Mouse (Mus musculus) left cerebral cortex, adult 18-20 months (tissue): ENCODE measurements around the gene Rsrp1. TPM values are rescaled to one million over a fixed set of nuclear protein-coding genes. Genes with fewer than 3 reads are reported as not detected.

Source experiments
- DNase-seq, 2 experiments: peaks; one replicate each; pipeline ENCODE4 v3.0.0; 2021 to 2022; ENCODE audit warnings: low spot score in 2 of 2, mixed read lengths in 1 of 2
- total RNA-seq, 2 experiments: library from RNA; stranded (reverse); gene quantifications; 2 replicates each; pipeline ENCODE4 v1.2.3; 2021

Rsrp1 gene
- total RNA-seq, 2 experiments from 2014 or later, result 248 to 297 TPM

DNA sequence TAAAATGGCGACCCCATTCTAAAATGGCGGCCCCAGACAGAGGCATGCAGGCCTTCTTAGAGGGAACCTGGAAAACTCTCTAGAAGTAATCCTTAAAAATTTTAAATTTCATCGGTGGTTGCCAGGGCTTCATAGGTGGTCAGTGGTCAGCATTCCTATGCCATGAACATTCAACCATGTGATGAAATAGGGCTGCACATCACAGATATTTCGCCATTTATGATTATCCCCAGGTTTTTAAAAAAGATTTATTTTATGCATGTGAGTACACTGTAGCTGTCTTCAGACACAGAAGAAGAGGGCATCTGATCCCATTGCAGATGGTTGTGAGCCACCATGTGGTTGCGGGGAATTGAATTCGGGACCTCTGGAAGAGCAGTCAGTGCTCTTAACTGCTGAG, 2.8 kb upstream of the Rsrp1 start:
- DNase-seq, result no peak

DNA sequence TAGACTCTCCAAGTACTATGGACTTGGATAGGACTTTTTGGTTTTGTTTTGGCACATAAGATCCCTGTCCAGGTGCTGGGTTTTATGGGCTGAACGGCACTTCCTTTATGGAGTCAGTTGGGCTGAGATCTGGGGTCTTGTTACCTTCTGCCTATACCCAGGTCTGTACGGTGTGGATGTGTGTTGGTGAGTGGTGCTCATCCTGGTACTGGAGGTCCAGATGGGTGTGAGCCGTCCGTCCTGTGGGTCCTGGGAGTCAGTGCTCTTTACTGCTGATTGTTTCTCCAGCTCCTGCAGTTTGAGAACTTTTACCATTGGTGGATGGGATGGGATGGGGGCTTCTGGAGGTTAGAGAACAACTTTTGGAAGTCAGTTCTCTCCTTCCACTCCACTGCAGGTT, 1.7 kb upstream of the Rsrp1 start:
- DNase-seq, result no peak

DNA sequence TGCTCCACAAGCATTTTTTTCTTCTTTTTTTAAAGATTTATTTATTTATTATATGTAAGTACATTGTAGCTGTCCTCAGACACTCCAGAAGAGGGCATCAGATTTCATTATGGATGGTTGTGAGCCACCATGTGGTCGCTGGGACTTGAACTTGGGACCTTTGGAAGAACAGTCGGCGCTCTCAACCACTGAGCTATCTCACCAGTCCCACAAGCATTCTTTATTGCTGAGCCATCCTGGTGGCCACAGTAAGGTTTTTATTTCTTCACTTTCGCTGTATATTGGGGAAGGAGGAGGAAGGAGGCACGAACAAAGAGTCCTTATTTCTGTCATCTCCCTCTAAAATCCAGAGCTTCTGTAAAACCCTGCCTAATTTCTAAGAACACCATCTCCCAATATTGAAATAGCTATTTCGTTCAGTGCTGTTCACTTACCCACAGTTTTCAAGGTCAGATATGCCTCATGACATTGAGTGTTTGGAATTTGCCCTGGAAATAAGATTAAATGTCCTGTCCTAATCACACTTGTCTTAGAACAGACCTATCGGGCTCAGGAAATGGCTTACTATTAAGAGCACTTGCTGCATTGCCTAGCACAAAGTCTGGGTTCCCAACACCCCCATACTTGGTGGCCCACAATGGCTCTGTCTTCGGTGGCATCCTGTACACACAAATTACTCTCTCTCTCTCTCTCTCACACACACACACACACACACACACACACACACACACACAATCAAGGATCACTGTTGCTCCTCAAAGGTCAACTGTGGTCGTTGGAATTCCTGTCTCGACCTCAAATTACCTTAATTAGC, 1.1 kb upstream of the Rsrp1 start:
- no peak for DNase-seq

DNA sequence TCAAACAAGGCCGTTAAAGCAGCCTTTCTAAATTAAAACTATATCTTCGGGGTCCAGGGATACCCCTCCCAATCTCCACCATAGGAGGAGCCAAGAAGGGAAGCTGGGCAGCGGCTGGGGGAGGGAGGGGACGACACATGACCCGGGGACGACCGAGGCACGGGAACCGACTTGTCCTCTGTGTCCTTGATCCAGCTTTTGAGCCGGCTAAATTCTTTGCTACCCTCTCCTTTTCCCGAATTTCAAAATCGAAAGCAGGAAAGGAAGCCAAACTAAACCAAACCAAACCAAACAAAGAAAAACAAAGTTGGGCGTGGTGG, 507 bp upstream of the Rsrp1 start:
- peak; percentile 44 to 46 for DNase-seq

DNA sequence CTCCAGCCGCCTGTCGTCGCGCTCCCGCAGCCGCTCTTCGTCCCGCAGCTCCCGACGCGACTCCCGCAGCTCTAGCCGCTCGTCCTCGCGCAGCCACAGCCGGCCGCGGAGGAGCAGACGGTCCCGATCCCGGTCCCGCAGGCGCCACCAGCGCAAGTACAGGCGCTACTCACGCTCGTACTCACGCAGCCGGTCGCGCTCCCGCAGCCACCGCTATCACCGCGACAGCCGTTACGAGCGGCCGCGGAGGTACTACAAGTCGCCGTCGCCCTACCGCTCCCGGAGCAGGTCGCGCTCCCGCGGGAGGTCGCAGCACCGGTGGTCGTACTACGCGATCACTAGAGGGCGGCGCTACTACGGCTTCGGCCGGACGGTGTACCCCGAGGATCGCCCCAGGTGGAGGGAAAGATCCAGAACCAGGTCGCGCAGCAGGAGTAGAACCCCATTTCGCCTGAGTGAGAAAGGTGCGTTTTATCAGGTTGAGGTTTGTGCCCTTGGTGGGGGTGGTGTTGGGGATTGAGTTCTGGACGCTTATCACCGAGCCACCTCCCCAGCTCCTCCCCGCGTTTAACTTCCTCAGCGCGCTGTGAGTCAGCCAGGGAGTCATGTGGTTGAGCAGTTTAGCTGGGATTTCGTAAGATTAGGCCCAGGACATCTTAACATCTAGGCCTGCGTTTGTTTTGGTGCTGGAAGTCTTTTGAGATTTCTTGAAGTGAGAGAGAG, 788 bp downstream of the Rsrp1 start:
- no peak for DNase-seq

DNA sequence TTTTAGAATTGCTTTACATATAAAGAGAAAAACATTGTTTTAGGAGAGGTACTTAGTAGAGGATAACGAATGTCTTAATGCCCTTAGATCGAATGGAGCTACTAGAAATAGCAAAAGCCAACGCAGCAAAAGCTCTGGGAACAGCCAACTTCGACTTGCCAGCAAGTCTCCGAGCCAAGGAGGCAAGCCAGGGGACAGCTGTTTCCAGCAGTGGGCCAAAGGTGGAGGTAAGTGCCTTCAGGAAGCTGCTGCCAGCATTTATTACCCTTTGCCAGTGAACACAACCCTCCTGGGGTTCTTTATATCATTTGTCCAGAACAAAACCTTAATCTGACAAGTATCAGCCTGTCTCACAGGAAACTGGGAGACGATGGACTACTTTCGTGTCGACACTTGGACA, 1.8 kb downstream of the Rsrp1 start:
- DNase-seq, result no peak

DNA sequence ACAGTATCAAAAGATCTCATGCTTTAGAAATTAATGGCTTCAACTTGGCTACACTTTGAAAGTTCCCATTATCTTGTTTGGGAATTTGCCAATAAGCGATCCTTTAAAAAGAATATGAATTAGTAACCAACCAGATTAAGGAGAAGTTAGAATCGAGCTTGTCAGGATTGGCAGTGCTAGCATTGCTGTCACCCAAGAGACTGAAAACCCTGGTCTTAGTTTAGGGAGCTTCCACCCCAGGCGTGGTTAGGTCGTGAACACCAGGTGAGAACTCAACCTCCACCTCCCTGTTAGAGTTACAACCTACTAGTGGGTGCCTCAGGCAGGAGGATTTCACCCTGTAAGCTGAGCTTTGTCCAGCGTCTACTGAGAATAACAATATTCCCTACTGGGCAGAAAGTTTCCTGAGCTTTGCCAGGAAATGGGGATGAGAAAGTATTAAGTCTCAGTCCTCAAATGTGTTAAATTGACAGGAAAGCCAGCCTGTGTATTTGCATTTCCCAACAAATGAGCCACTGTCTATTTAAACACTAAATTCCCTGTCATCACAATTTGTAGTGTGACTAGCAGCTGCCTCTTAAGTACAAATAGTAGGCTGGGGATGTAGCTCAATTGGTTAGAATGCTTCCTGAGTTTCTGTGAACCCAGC, 4.5 kb downstream of the Rsrp1 start:
- no peak for DNase-seq

DNA sequence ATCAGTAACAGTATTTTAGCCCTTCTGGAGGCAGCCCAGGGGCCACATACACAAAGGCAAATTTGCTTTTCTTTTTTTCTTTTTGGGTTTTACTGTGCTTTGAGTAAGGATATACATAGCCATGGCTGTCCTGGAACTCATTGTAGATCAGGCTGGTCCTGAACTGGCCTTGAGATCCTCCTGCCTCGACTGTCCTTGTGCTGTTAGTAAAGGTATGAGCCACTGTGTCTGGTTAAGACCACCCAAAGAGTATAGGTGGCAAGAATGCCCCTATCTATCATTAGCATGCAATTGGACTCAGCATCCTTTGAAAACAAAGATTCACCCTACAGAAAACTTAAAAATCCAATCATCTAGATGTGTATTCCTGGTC, 5.1 kb downstream of the Rsrp1 start:
- DNase-seq, result no peak

DNA sequence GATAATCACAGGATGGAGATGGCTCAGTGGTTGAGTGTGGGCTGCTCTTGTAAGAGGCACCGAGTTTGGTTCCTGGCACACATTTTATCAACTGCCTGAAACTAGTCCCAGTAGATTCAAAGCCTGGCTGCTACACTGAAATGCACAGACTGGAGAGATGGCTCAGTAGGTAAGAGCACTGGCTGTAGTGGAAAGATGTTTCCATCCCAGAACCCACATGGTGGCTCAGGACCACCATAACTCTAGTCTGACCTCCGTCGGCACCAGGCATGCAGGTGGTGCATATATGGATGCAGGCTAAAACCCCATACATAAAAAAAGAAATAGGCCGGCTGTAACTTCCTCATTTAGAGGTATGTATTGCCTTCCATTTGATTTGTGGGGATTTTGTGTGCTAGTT, 6.1 kb downstream of the Rsrp1 start:
- DNase-seq, result no peak

DNA sequence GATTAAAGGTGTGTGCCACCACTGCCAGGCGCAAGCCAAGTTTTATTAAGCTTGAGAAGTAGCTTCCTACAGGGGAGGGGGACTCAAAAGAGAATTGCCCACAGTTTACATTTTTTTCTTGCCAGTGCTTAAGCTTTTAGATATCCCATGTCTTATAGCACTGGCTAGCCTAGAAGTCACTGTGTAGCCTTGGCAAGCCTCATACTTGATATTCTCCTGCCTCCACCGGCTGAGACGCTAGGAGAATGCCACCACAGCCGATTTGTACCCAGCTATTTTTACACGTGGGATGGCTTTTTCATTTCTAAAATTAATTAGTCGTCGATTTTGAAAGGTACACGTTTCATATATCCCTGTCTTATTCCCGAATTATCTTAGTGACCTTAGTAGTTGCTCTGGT, 6.8 kb downstream of the Rsrp1 start:
- DNase-seq, result no peak

DNA sequence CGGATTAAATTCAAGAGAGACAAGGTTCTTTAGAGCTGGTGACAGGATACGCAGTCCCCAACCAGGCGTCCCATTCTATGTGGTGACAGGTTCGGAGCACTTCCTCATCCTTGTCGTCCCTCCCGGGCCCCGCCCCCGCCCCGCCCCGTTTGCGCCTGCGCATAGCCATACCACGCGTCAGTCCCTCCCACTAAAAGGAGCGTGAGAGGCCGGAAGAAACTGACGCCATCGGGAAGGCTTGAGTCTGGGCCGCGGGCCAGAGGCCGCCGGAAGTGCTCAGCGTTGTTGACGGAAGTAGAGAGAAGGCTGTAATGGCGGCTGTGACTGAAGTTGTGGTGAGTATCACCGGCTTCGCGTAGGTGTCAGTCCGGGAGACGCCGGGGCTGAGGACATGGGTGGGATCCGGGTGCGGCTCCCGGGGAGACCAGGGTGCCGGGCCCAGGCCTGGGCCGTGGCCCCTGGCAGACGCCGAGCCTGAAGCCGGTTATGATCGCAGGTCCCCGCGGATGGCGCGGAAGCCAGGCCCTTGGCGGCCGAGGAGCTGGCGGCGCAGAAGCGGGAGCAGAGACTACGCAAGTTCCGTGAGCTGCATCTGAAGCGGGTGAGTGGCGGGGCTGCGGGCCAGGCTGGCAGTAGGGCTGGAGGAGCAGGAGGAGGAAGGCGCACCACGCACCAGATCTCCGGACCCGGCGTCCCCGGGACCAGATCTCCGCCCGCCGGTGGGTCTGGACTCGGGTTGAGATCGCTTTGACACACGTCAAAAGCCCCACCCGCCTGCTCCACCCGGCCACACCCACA, 7.5 kb downstream of the Rsrp1 start, which contains the start of gene Syf2:
Gene Syf2 (plus strand): TSS at position 215 of the 798 bp plus-strand sequence.
- DNase-seq, result peak; percentile 94

DNA sequence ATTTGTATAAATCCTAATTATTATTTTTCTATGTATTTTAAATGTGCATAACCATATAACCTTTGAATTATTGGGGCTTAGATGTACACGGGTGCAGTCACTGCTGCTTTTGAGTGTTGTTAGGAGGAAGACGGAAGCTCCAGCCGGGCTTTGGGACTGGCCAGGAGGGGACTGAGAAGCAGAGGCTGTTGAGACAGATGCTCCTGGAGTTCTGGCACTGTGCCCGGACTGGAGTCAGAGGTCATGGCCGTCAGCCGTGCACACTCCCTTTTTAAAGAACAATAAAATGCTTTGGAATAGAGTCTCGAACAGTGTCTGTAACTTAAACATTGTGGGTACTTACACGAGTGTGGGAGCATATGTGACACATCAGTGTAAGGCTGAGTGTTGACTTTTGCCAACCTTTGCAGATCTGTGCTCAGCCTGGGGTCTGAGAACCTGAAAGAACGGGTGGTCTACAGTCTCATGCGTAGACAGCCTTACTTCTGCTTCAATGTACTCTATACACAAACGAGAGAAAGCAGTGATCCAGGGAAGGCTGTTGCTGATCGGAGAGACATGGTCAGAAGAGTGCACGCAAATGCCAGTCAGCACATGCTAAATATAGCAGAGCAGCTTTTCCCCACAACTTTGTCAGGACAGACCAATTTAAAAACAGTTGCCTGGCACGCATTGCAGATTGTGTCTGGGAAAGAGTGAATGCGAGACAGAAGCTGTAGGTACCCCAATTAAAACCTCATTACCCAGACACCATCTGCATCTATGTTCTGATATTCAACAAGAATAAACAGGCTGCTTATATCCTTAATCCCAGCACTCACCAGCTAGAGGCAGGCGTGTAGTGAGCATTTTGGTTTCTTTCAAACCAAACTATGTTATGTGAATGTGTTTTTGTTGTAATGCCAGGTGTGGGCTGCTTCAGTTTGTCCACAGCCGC, 14.1 kb downstream of the Rsrp1 start:
- DNase-seq, result no peak

DNA sequence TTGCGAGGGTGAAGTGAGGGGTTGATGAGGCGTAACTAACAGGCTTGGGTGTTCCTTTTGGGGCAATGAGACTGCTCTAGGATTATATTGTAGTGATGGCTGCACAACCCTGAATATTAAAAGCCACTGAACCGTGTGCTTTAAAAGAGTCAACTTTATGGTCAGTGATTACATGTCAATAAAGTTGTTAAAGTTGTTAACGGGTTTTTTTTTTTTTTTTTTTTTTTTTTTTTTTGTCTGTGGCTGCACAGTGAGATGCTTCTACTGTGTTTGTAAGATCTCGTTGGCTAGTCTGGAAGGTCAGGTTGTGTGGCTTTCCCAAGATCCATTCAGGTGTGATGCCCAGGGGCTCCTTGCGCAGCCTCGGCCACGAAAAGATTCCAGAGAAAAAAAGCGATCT, 16.5 kb downstream of the Rsrp1 start:
- no peak for DNase-seq

DNA sequence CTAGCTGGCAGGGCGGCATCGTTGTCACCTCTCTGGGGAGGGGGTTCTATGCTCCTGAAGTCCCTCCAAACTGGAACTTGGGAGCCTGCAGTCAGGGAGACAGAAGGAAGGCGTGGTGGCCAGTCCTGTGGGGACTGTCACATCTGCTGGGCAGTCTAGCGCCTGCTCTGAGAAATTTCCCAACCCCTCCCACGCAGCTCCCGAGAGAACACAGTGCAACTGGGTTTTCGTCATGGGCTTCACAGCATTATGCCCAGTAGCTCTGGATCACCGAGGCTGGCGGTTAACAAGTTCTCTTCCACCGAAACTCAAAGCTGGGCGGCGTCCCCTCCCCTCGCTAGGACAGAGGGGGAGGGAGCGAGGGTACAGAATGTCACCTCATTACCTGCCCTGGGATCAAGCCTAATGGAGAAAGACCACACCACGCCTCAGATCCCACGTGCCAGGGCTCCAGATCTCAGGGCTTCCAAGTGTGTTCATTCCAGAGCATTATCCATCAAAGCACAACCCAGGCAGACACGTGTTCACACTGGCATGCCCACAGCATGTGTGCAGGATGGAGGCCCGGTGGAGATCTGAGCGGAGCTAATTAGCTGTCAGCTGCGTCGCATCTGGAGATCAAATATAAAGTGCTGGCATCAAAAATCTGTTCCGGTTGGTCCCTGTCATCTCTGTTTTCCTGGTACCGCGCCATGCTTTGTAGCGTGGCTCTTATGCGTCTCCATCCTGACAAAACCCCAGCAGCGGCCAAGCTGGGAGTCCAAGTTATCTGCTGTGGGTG, 20.6 kb downstream of the Rsrp1 start:
- DNase-seq, result peak; percentile 66 to 77

DNA sequence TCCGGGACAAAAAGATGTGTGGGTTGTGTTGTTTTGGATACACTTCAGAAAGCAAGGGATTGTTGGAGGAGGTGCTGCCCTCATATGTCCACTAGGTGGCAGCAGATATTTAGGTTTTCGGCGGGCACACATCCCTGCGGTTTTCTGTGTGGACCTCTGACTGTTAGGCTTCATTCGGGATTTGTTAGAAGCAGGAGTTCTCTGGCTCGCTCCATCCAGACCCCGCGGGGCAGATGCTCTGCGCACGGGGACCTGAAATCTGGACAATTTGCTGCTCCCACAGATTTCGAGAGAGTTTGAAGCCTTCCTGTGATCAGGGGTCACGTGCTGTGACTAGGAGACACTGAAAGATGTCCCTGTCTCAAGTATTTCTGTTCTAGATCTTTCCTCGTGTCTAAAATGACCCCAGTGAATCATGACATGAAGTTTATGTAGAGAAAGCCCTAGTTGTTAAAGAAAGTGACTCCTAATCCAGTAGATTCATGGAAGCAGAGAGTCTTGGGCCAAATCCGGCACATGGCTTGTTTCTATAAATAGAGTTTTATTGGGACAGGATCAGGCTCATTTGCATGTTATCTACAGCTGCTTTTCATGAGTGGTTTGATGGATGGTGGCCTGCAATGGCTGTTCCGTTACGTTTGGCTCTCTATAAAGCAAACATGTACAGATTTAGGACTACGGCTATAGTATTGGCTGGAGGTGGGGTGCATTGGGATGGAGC, 22.8 kb downstream of the Rsrp1 start:
- DNase-seq, result peak; percentile 76 to 77

DNA sequence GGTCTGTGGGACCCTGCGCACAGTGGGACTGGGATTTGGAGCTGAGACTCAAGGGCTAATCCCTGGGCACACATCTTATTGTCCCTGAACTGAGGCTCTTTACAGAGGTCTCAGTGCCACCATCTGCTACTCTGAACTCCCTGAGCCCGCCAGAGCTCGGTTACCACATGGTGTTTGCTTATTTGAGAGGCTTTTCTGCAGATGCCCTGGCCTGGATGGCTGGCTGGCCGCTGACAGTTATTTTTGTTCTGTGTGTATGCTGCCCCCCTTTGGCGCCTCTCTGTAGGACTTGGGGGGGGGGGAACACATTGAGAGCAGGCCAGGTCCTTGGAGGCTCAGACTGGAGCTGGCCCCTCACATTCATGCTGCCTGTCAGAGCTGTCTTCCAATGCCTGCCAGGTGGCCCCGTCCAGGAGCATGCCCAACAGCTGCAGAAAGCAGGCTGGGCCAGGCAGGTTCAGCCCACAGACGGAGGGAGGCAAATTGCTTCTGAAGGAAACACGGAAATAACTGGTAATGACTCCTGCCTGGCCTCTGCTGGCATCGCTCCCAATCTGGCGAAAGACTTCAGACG, 27.2 kb downstream of the Rsrp1 start:
- DNase-seq, result no peak

DNA sequence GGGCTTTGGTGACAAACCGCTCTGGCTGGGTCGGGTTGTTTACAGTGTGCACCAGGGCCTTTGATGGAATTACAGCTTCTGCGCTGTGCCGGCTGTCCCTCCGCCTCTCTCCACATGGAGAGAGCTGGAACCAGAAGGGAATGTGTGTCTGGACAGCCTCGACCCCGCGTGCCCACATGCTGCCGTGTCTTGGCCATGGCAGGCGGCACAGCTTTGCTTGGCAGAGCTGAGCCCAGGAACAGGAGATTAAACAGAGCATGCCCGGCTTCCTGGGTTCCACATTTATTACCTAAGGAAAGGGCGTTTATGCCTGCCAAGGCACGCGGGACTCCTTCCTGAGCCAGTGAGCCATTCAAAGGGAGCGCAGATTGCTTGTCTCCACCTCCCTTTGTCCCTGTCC, 31.1 kb downstream of the Rsrp1 start:
- no peak for DNase-seq

DNA sequence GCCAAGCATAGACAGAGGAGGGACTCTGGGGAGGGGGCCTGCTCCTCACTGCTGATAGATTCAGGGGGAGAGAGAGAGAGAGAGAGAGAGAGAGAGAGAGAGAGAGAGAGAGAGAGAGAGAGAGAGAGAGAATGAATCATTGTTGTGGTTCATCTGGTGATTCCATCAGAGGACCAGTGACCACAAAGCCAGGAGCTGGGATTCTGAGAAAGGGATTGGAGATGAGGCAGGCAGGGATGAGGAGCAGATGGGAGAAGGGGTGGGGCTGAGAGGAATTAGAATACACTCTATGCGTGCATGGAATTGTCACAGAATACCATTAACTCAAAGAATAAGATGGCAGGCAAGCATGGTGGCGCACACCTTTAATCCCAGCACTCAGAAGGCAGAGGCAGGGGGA, 31.8 kb downstream of the Rsrp1 start:
- DNase-seq, result no peak

DNA sequence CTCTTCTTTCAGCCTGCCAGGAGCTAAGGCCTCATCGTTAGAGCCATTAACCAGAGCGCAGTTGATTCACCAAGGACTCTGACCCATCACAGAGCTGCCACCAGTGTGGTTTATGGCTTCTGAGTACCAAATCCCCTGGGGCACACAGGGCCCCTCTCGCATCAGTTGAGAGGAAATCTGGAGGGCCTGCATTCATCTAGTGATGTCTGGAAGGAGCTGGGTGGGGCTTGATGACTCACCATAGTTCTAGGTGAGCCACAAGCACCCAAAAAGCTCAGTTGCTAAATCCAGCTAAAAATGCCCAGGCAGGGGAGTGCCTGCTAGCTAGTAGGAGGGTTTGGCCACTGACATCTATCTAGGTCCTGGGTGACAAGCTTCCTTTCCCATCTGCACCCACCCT, 32.5 kb downstream of the Rsrp1 start:
- no peak for DNase-seq
